Mouse (Mus musculus): ENCODE measurements around the gene Hist1h2ba.

Gene Hist1h2ba

GRCm38 (mm10) chr13:23910121-23910520 is 23.8 kb downstream of the Hist1h2ba start:
- no peak for DNase-seq (ENCODE audit: extremely low read depth, insufficient read length, low spot score)

DNA sequence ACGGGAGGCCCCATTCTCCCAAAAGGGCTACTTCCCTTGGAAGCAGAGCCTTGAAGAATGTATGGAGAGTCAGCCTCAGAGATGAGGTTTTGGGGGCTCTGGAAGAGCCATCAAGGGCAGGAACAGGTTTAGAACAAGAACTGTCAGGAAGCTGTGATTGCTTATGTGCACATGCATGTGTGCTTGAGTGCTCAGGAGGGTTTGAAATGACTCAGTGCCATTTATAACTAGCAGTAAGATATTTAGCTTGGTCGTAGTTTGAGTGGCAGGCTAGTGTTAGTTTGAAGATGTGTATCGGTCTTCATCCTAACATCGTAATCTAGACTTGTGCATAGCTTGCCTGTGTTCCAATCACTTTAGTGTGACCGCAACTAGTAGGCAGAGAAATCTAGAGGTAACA is 27.1 kb downstream of the Hist1h2ba start:
- DNase-seq (ENCODE audit: extremely low read depth, insufficient read length, low spot score), result no peak

- DNase-seq (ENCODE audit: extremely low read depth, insufficient read length, low spot score), result no peak
These were observed 35.7 kb downstream of the Hist1h2ba start for GRCm38 (mm10) chr13:23898242-23898641.

GRCm38 (mm10) chr13:23893269-23893593 is 40.7 kb downstream of the Hist1h2ba start:
- no peak for DNase-seq (ENCODE audit: extremely low read depth, insufficient read length, low spot score)

- no peak for DNase-seq (ENCODE audit: extremely low read depth, insufficient read length, low spot score)
These were observed 41.2 kb downstream of the Hist1h2ba start for GRCm38 (mm10) chr13:23892592-23893268.

DNA sequence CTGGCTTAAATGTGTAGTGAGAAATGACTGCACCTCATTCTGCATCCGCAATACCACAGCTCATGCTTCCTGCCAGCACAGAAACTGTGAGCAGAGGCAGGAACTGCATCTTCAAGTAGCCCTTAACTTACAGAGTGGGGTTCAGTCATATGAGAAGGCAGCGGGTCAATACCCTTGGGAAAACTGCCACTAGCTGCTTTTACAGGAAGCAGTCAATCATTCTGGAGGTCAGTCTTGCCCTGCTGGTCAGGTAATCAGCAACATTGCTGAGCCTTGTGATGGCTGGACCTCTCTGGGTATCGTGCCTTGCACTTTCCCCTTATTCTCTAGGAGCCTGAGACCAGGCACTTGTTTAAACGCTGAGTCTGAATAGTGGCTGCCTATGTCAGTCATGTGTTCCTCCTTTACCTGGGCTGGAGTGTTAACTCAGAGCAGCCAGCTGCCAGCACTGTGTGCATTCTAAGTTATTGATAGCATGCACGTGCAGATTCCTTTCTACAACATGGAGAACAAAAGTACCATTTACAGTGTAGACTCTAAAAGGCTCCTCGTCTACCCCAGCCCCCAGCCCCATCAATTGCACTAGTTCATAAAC is 44.8 kb downstream of the Hist1h2ba start:
- no peak for DNase-seq (ENCODE audit: extremely low read depth, insufficient read length, low spot score)

DNA sequence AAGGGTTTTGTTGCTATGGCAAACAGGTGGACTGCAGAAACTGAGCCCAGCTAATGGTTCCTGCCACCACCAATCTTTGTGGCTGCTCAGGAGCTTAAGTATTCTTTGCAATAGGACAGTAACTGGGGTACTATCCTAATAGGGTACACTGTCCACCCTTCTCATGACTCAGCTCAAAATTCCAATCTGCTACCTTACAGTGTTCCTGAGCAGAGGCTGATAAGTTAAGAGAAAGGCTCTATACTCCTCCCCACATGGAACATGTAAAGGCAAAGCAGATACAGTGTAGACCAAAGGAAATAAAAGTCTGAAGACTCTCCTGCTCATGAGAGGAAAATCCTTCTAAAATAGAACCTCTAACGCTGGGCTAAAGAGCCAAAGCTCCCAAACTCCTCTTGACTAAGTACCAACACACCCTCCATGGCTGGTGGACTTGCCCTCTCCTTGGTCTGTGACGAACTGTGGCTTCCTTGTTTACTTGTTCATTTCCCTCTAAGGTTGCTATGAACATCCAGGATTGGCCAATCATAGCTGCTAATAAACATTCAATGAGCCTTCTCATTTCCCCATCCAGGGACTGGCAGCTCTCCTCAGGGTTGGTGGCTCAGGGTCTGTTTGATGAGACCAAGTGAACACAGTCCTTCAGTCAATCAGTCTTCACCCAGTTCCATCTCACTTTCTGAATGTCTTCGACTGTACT is 46.8 kb downstream of the Hist1h2ba start:
- DNase-seq (ENCODE audit: extremely low read depth, insufficient read length, low spot score), result no peak

DNA sequence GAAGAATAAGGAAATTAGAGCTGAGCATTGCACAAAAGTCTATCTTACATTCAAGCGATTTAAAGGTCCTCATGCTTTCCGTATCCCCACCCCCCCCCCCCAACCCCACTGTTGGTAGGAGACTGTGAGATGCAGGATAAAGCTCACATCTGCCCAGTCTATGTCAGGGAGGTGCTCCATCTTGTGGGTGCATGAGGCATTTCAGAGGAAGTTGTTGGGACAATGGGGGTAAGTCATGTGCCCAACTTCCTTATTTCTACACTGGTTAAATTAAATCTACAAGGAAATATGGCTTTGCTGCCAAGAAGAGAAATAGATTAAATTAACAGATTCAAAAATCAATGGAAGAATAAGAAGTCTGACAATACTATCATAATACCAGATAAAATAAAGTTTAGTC is 48.4 kb downstream of the Hist1h2ba start:
- no peak for DNase-seq (ENCODE audit: extremely low read depth, insufficient read length, low spot score)
